Mouse (Mus musculus) heart, embryonic 11.5 days (tissue): ENCODE results near the gene Gucd1. TPM values are rescaled to one million over a fixed set of nuclear protein-coding genes. Genes with fewer than 3 reads are reported as not detected.

Experiments used
- ATAC-seq: fragments of 200-750 bp; cut with Nextera tagmentation; replicated peaks from 2 replicates; pipeline ENCODE4 v1.8.0; 2017; ENCODE audit warnings: moderate library complexity; ENCODE audit not compliant: insufficient number of reproducible peaks, low FRiP score, low TSS enrichment
- H3K27ac ChIP-seq: fragments of 300-500 bp; sonication (generic); 2 replicates; pipeline ENCODE4 v1.5.1; 2014; ENCODE audit warnings: mild to moderate bottlenecking, low read depth, low read length
- H3K27me3 ChIP-seq: fragments of 300-500 bp; sonication (generic); 2 replicates; pipeline ENCODE4 v1.6.1; 2014; ENCODE audit warnings: mild to moderate bottlenecking, low read length, mixed read lengths; ENCODE audit not compliant: control insufficient read depth, insufficient read depth
- H3K36me3 ChIP-seq: fragments of 300-500 bp; sonication (generic); 2 replicates; pipeline ENCODE4 v1.6.1; 2014; ENCODE audit warnings: mild to moderate bottlenecking, low read length, moderate library complexity, mixed read lengths; ENCODE audit not compliant: control insufficient read depth, insufficient read depth
- H3K4me1 ChIP-seq: fragments of 300-500 bp; sonication (generic); 2 replicates; pipeline ENCODE4 v1.6.1; 2014; ENCODE audit warnings: low read length; ENCODE audit not compliant: control insufficient read depth, insufficient read depth
- H3K4me2 ChIP-seq: fragments of 300-500 bp; sonication (generic); 2 replicates; pipeline ENCODE4 v1.6.1; 2014; ENCODE audit warnings: mild to moderate bottlenecking, moderate library complexity
- H3K4me3 ChIP-seq: fragments of 300-500 bp; sonication (generic); 2 replicates; pipeline ENCODE4 v1.5.1; 2014; ENCODE audit warnings: low read depth, low read length
- H3K9ac ChIP-seq: fragments of 300-500 bp; sonication (generic); 2 replicates; pipeline ENCODE4 v1.6.1; 2014; ENCODE audit warnings: mild to moderate bottlenecking, low read depth, low read length, moderate library complexity
- H3K9me3 ChIP-seq: fragments of 300-500 bp; sonication (generic); replicated peaks from 2 replicates; pipeline ENCODE4 v1.6.1; 2016; ENCODE audit warnings: low read length; ENCODE audit not compliant: control insufficient read depth
- WGBS: fragments of 180-500 bp; shearing (Covaris S2); extraction: QIAGEN DNeasy Blood & Tissue Kit; methylation state at CpG from one replicate; pipeline ENCODE4 v1.1.7; 2014; ENCODE audit not compliant: insufficient replicate concordance; 5-methylcytosine and 5-hydroxymethylcytosine counted together
- polyA plus RNA-seq: library from polyadenylated mRNA; unstranded; fragments of >200 nt; fragmentation: Nextera tagmentation; extraction: Ambion mirVana; gene quantifications from 2 replicates; pipeline ENCODE4 v1.2.1, GENCODE M21; 2014

Gucd1 gene
- polyA plus RNA-seq, 1 experiment from 2014 or later = 30.5 TPM

DNA sequence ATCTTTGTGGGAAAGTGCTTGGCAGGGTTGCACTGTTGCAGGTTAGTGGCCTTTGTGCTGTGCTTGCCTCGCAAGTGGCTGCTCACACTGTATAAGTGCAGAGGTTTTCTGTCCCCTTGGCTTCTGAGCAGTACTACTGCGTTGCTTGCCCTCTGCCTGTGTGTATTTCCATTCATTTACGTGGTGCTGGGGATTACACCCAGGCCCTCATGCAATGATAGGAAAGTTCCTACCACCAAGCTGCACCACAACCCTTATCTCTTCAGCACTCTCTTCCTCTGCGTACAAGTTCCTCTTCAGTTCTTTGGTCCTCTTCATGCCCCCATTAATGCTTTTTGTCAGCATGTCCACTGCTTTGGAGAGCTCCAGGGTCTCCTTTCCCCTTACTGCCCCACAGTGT is 215.8 kb downstream of the Gucd1 start:
- Histone ChIP-seq H3K36me3 (peaks cover 4% of the 10 kb centered on the region; the same call in 1 of the 2 replicates), H3K9me3 (no peaks in the 10 kb centered on the region), H3K9ac (no peak overlapping the region), H3K4me3 (no peak overlapping the region), H3K4me2 (no peak overlapping the region), H3K4me1 (peaks cover 30% of the 10 kb centered on the region), H3K27ac (no peak overlapping the region), H3K27me3 (no peaks in the 10 kb centered on the region)
- ATAC-seq = no peak
- WGBS = 57% methylated on average over 4 of the region's 4 CpGs

DNA sequence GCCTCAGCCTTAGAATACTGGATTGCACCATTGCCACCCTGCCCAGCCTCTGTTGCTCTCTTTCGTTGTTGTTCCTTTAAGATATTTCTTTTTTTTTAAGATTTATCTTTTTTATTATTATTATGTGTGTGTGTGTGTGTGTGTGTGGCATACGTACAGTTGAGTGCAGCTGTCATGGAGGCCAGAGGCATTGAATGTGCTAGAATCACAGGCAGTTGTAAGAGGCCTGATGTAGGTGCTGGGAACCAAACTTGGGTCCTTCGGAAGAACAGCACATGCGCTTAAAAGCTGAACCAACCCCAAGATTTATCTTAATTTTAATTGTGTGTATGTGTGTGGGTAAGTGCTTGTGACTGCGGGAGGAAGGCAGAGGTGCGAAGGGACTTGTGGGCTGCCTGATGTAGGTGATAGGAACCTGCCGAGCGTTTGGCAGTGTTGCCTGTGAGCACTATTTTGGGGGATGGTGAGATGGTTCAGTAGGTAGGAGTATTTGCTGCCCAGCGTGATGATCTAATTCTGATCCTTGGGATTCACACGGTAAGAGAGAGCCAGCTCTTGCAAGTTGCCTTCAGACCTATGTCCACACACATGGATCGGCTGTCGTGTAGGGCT is 216.5 kb downstream of the Gucd1 start:
- no peak for ATAC-seq
- H3K27me3 ChIP-seq = no peaks in the 10 kb centered on the region
- H3K4me3 ChIP-seq = no peak overlapping the region
- no peak overlapping the region for H3K4me2 ChIP-seq
- peaks cover 30% of the 10 kb centered on the region for H3K4me1 ChIP-seq
- peaks cover 4% of the 10 kb centered on the region; the same call in 1 of the 2 replicates for H3K36me3 ChIP-seq
- H3K27ac ChIP-seq = no peak overlapping the region
- no peak overlapping the region for H3K9ac ChIP-seq
- 85% methylated on average over 12 of the region's 12 CpGs for WGBS
- no peaks in the 10 kb centered on the region for H3K9me3 ChIP-seq

Other genes with a start within 250 kb of the Gucd1 start
- gene Adora2a, start 201.1 kb downstream of the Gucd1 start, polyA plus RNA-seq = 3.3 and 4.8 TPM in 2 replicates
- gene Upb1, start 116.9 kb downstream of the Gucd1 start, polyA plus RNA-seq = 0.39 and 0.46 TPM in 2 replicates
- gene Snrpd3, start 421 bp downstream of the Gucd1 start, polyA plus RNA-seq = 121 and 141 TPM in 2 replicates
- 0.66 and 1.0 TPM in 2 replicates for gene Lrrc75b, start 42.4 kb upstream of the Gucd1 start, polyA plus RNA-seq
- 0.42 and 0.44 TPM in 2 replicates for gene Ggt1, start 43.6 kb upstream of the Gucd1 start, polyA plus RNA-seq
- 2.8 and 5.0 TPM in 2 replicates for gene Ggt5, start 71.4 kb upstream of the Gucd1 start, polyA plus RNA-seq
- 1.4 and 2.1 TPM in 2 replicates for gene Susd2, start 126.0 kb upstream of the Gucd1 start, polyA plus RNA-seq
- 18.5 and 28.6 TPM in 2 replicates for gene Cabin1, start 246.4 kb upstream of the Gucd1 start, polyA plus RNA-seq